Mouse (Mus musculus): ENCODE measurements around the gene Abcg8. TPM values are rescaled to one million over a fixed set of nuclear protein-coding genes. Genes with fewer than 3 reads are reported as not detected.

Gene Abcg8
- polyA plus RNA-seq, 1 experiment from 2014 or later, result 0.58 TPM

- Histone ChIP-seq H3K36me3 (ENCODE audit: control insufficient read depth, insufficient read depth) (no peaks in the 10 kb centered on the region), H3K27me3 (ENCODE audit: control insufficient read depth, insufficient read depth, low read depth, low read length) (no peaks in the 10 kb centered on the region), H3K9ac (ENCODE audit: low read depth, low read length) (no peak overlapping the region), H3K27ac (ENCODE audit: low read length) (no peak overlapping the region), H3K4me1 (ENCODE audit: control insufficient read depth, low read depth, low read length) (peaks cover 5% of the 10 kb centered on the region), H3K9me3 (replicated peaks; ENCODE audit: control insufficient read depth, low read length) (no peaks in the 10 kb centered on the region), H3K4me2 (ENCODE audit: low read depth, low read length) (no peak overlapping the region), H3K4me3 (ENCODE audit: low read depth, low read length) (no peak overlapping the region)
- no peak for ATAC-seq (ENCODE audit: low read depth)
- 17% methylated on average over 3 of the region's 3 CpGs for WGBS (ENCODE audit: insufficient replicate concordance)
Observed at GRCm38 (mm10) chr17:84641893-84642292, 34.2 kb upstream of the Abcg8 start.

DNA sequence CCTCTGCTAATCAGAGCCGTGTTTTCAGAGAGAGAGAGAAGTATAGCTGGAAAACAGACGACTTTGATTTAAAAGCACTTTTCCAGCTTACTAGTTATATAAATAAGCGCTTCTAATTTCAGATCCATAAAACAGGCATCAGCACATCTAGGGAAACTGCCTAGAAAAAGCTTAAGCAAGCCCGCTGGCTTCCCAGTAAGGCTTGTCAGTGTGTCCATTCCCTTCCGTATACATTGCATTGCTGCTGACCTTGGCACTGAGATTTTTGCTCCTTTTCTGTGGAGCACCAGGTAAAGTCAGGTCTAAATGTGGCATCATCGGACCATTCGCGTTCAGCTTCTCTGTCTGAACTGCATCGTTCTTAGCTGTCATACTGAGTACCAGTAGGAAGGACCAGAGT, 33.8 kb upstream of the Abcg8 start:
- H3K4me2 ChIP-seq (ENCODE audit: low read depth, low read length), result no peak overlapping the region
- 74% methylated on average over 9 of the region's 9 CpGs for WGBS (ENCODE audit: insufficient replicate concordance)
- ATAC-seq (ENCODE audit: low read depth), result no peak
- H3K9me3 ChIP-seq (replicated peaks; ENCODE audit: control insufficient read depth, low read length), result no peaks in the 10 kb centered on the region
- H3K27me3 ChIP-seq (ENCODE audit: control insufficient read depth, insufficient read depth, low read depth, low read length), result no peaks in the 10 kb centered on the region
- H3K36me3 ChIP-seq (ENCODE audit: control insufficient read depth, insufficient read depth), result no peaks in the 10 kb centered on the region
- peaks cover 5% of the 10 kb centered on the region for H3K4me1 ChIP-seq (ENCODE audit: control insufficient read depth, low read depth, low read length)
- no peak overlapping the region for H3K4me3 ChIP-seq (ENCODE audit: low read depth, low read length)
- no peak overlapping the region for H3K9ac ChIP-seq (ENCODE audit: low read depth, low read length)
- H3K27ac ChIP-seq (ENCODE audit: low read length), result no peak overlapping the region

- no peak for ATAC-seq (ENCODE audit: low read depth)
- no peak overlapping the region for H3K4me3 ChIP-seq (ENCODE audit: low read depth, low read length)
- H3K36me3 ChIP-seq (ENCODE audit: control insufficient read depth, insufficient read depth), result no peaks in the 10 kb centered on the region
- H3K27me3 ChIP-seq (ENCODE audit: control insufficient read depth, insufficient read depth, low read depth, low read length), result no peaks in the 10 kb centered on the region
- H3K4me2 ChIP-seq (ENCODE audit: low read depth, low read length), result no peak overlapping the region
- no peak overlapping the region for H3K9ac ChIP-seq (ENCODE audit: low read depth, low read length)
- peaks cover 5% of the 10 kb centered on the region for H3K4me1 ChIP-seq (ENCODE audit: control insufficient read depth, low read depth, low read length)
- 40% methylated on average over 16 of the region's 16 CpGs for WGBS (ENCODE audit: insufficient replicate concordance)
- no peaks in the 10 kb centered on the region for H3K9me3 ChIP-seq (replicated peaks; ENCODE audit: control insufficient read depth, low read length)
- no peak overlapping the region for H3K27ac ChIP-seq (ENCODE audit: low read length)
Observed at GRCm38 (mm10) chr17:84644292-84645050, 31.6 kb upstream of the Abcg8 start.

- no peak overlapping the region for H3K9ac ChIP-seq (ENCODE audit: low read depth, low read length)
- no peaks in the 10 kb centered on the region for H3K36me3 ChIP-seq (ENCODE audit: control insufficient read depth, insufficient read depth)
- H3K27me3 ChIP-seq (ENCODE audit: control insufficient read depth, insufficient read depth, low read depth, low read length), result no peaks in the 10 kb centered on the region
- H3K9me3 ChIP-seq (replicated peaks; ENCODE audit: control insufficient read depth, low read length), result no peaks in the 10 kb centered on the region
- H3K27ac ChIP-seq (ENCODE audit: low read length), result no peak overlapping the region
- H3K4me2 ChIP-seq (ENCODE audit: low read depth, low read length), result no peak overlapping the region
- H3K4me3 ChIP-seq (ENCODE audit: low read depth, low read length), result no peak overlapping the region
- peaks cover 5% of the 10 kb centered on the region for H3K4me1 ChIP-seq (ENCODE audit: control insufficient read depth, low read depth, low read length)
- WGBS (ENCODE audit: insufficient replicate concordance), result 47% methylated on average over 9 of the region's 9 CpGs
- no peak for ATAC-seq (ENCODE audit: low read depth)
Observed at GRCm38 (mm10) chr17:84645119-84645518, 31.0 kb upstream of the Abcg8 start.

DNA sequence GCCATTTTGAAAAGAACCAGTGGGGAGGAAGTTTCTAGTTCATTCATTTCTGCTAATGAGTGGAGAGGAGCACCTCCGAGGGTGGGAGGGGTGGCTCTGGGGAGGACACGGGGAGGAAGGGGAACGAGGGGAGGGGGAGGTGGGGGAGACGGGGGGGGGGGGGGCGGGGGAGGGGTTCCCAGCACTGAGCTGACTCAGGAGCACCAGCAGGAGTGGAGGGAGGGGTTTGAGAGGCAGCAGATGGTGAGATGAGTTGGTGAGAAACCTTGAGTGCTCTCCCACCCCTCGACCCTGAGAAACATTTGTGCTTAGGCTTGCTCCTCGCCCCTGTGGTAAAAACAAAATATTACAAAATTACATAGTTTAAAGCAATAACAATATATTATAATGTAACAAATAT, 30.2 kb upstream of the Abcg8 start:
- H3K4me3 ChIP-seq (ENCODE audit: low read depth, low read length), result no peak overlapping the region
- H3K27me3 ChIP-seq (ENCODE audit: control insufficient read depth, insufficient read depth, low read depth, low read length), result no peaks in the 10 kb centered on the region
- peaks cover 5% of the 10 kb centered on the region for H3K4me1 ChIP-seq (ENCODE audit: control insufficient read depth, low read depth, low read length)
- no peak overlapping the region for H3K4me2 ChIP-seq (ENCODE audit: low read depth, low read length)
- no peak overlapping the region for H3K27ac ChIP-seq (ENCODE audit: low read length)
- no peaks in the 10 kb centered on the region for H3K36me3 ChIP-seq (ENCODE audit: control insufficient read depth, insufficient read depth)
- no peak overlapping the region for H3K9ac ChIP-seq (ENCODE audit: low read depth, low read length)
- no peak for ATAC-seq (ENCODE audit: low read depth)
- H3K9me3 ChIP-seq (replicated peaks; ENCODE audit: control insufficient read depth, low read length), result no peaks in the 10 kb centered on the region
- WGBS (ENCODE audit: insufficient replicate concordance), result 23% methylated on average over 3 of the region's 7 CpGs

- Histone ChIP-seq H3K9ac (ENCODE audit: low read depth, low read length) (no peak overlapping the region), H3K27ac (ENCODE audit: low read length) (no peak overlapping the region), H3K4me2 (ENCODE audit: low read depth, low read length) (no peak overlapping the region), H3K36me3 (ENCODE audit: control insufficient read depth, insufficient read depth) (no peaks in the 10 kb centered on the region), H3K9me3 (replicated peaks; ENCODE audit: control insufficient read depth, low read length) (no peaks in the 10 kb centered on the region), H3K27me3 (ENCODE audit: control insufficient read depth, insufficient read depth, low read depth, low read length) (no peaks in the 10 kb centered on the region), H3K4me3 (ENCODE audit: low read depth, low read length) (no peak overlapping the region), H3K4me1 (ENCODE audit: control insufficient read depth, low read depth, low read length) (peaks cover 5% of the 10 kb centered on the region)
- 53% methylated on average over 2 of the region's 2 CpGs for WGBS (ENCODE audit: insufficient replicate concordance)
- ATAC-seq (ENCODE audit: low read depth), result no peak
Observed at GRCm38 (mm10) chr17:84646477-84646876, 29.6 kb upstream of the Abcg8 start.

GRCm38 (mm10) chr17:84647630-84648029, 28.5 kb upstream of the Abcg8 start:
- WGBS (ENCODE audit: insufficient replicate concordance), result 28% methylated on average over 4 of the region's 4 CpGs
- H3K4me2 ChIP-seq (ENCODE audit: low read depth, low read length), result no peak overlapping the region
- H3K4me3 ChIP-seq (ENCODE audit: low read depth, low read length), result no peak overlapping the region
- ATAC-seq (ENCODE audit: low read depth), result no peak
- H3K9me3 ChIP-seq (replicated peaks; ENCODE audit: control insufficient read depth, low read length), result no peaks in the 10 kb centered on the region
- H3K9ac ChIP-seq (ENCODE audit: low read depth, low read length), result no peak overlapping the region
- peaks cover 5% of the 10 kb centered on the region for H3K4me1 ChIP-seq (ENCODE audit: control insufficient read depth, low read depth, low read length)
- H3K27me3 ChIP-seq (ENCODE audit: control insufficient read depth, insufficient read depth, low read depth, low read length), result no peaks in the 10 kb centered on the region
- H3K36me3 ChIP-seq (ENCODE audit: control insufficient read depth, insufficient read depth), result no peaks in the 10 kb centered on the region
- no peak overlapping the region for H3K27ac ChIP-seq (ENCODE audit: low read length)

- peak; percentile 24; the same call in 1 of the 2 replicates for ATAC-seq (ENCODE audit: low read depth)
- H3K27ac ChIP-seq (ENCODE audit: low read length), result no peak overlapping the region
Observed at GRCm38 (mm10) chr17:84650302-84651017, 25.6 kb upstream of the Abcg8 start.

DNA sequence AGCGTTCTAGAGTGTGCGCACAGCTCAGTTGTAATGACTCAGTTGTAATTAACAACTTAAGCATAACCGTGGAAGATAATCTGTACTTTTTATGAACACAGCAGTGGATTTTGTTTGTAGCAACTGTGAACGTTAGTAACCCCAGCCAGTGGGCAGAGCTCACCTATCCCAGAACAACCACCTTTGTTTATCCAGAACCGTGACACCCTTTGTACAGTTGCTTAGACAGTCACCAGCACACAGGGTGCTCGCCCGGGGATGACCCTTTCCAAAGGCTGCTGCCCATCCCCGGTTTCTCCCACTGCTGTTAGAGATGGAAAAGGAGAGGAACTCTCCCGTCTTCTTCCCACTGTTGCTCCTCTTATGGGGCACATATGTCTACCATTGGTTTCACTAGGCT, 22.6 kb upstream of the Abcg8 start:
- Histone ChIP-seq H3K27ac (ENCODE audit: low read length) (no peak overlapping the region), H3K4me2 (ENCODE audit: low read depth, low read length) (no peak overlapping the region), H3K27me3 (ENCODE audit: control insufficient read depth, insufficient read depth, low read depth, low read length) (no peaks in the 10 kb centered on the region), H3K4me1 (ENCODE audit: control insufficient read depth, low read depth, low read length) (no peaks in the 10 kb centered on the region), H3K36me3 (ENCODE audit: control insufficient read depth, insufficient read depth) (no peaks in the 10 kb centered on the region), H3K9me3 (replicated peaks; ENCODE audit: control insufficient read depth, low read length) (no peaks in the 10 kb centered on the region), H3K9ac (ENCODE audit: low read depth, low read length) (no peak overlapping the region), H3K4me3 (ENCODE audit: low read depth, low read length) (no peak overlapping the region)
- peak; percentile 58 for ATAC-seq (ENCODE audit: low read depth)
- 65% methylated on average over 9 of the region's 9 CpGs for WGBS (ENCODE audit: insufficient replicate concordance)

More at GRCm38 (mm10) chr17:84650302-84651017, 25.6 kb upstream of the Abcg8 start:
- H3K9me3 ChIP-seq (replicated peaks; ENCODE audit: control insufficient read depth, low read length), result no peaks in the 10 kb centered on the region
- no peak overlapping the region for H3K4me2 ChIP-seq (ENCODE audit: low read depth, low read length)
- no peaks in the 10 kb centered on the region for H3K36me3 ChIP-seq (ENCODE audit: control insufficient read depth, insufficient read depth)
- H3K27me3 ChIP-seq (ENCODE audit: control insufficient read depth, insufficient read depth, low read depth, low read length), result no peaks in the 10 kb centered on the region
- H3K4me1 ChIP-seq (ENCODE audit: control insufficient read depth, low read depth, low read length), result peaks cover 5% of the 10 kb centered on the region
- no peak overlapping the region for H3K9ac ChIP-seq (ENCODE audit: low read depth, low read length)
- WGBS (ENCODE audit: insufficient replicate concordance), result 64% methylated on average over 9 of the region's 9 CpGs
- H3K4me3 ChIP-seq (ENCODE audit: low read depth, low read length), result no peak overlapping the region

All from liver, embryonic 16.5 days (tissue).